Mouse (Mus musculus): ENCODE results near the gene Cysrt1.

Gene Cysrt1

DNA sequence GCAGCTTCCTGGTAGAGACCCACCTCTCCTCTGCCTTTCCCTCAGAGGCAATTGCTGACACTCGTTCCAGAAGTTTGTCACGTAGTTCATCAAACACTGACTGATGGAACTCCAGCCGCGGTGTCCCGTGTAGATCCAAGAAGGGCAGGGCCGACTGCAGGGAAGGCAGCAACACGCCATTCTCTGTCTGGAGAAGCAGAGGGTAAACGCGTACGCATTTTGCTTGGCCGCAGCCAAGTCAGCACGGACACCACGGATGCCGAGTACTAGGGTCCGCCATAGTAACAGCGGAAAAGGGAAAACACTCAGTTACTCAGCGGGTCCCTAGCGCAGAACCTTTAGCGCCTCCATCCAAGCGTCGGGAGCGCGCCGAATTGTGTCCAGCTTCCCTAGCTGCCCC, 31.6 kb downstream of the Cysrt1 start:
- no peak for DNase-seq (ENCODE audit: low spot score)

DNA sequence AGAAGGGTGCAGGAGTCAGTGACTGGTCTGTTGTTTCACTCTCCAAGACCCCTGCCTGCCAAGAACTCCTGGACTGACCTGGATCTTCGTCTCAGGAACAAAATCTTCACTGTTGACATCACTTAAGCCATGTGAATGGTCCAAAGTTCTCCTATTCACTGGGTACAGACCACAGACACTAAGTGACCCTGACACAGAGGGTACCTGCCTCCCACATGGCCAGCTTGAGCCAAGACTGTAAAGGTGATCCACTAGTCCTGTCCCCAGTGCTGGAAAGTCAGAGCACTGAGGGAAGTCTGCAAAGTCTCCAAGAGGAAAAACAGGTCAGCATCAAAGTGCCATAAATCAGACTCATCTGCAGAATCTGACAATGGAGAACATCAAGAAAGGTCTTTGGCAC, 34.7 kb downstream of the Cysrt1 start:
- no peak for DNase-seq (ENCODE audit: low spot score)

DNA sequence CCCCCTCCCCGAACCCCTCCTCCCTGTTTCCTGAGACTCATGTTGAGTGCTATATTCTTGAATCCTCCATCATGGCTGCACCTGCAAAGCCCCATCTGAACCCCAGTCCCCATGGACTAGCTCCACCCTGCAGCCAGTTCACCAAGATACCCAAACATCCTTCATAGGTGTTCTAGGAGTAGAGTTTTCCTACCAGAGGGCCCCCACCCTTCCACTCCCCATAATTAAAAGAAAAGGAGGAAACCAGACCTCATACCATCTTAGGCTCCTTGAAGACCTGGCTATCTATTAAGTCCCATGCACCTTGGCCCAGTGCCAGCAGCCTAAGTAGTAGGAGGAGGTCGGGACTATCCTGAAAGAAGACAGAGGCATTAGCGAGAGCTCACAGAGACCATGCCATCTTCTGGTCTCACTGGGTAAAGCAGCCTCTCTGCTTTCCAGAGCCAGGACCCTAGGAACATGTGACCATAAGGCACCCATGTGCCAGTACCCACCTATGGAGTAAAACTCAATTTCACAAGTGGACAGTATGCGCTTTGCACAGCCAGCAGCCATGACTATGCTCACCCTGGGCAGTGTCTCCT, 38.5 kb downstream of the Cysrt1 start:
- DNase-seq (ENCODE audit: low spot score): no peak

DNA sequence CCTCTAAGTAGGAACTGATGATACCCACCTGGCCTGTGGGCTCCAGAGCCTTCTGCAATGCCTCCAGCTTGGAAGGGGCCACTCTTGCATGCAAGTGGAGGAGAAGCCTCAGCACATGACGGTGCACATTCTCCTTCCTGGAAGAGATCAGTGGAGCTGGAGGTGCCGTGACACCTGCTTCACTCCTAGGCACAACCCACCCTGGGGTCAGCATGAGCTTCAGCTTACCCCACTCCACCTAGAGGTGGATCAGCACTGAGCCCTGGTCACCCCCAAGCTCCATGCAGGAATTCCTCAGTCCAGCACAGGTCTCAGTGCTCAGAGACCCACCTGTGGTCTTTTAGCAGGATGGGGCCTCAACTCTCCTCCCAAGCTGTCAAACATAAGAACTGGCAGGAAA, 41.6 kb downstream of the Cysrt1 start:
- no peak for DNase-seq (ENCODE audit: low spot score)

DNA sequence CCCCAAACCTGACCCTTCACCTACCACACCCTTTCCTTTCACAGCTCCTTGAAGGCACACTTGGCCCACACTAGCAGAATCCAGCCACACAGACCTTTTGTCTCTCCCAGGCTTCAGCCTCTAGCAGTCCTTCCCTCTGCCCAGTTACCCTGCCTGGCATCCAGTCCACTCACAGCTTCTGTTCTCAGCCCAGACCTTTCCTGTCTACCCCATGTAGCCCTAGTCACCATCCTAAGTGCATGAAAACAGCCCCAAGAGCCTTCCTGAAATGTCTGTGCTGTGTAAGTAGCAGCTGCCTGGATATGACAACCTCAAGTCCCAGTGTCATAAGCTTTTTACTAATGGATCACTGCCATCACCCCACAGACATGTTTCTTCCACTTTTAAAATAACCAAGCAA, 44.3 kb downstream of the Cysrt1 start:
- no peak for DNase-seq (ENCODE audit: low spot score)

DNA sequence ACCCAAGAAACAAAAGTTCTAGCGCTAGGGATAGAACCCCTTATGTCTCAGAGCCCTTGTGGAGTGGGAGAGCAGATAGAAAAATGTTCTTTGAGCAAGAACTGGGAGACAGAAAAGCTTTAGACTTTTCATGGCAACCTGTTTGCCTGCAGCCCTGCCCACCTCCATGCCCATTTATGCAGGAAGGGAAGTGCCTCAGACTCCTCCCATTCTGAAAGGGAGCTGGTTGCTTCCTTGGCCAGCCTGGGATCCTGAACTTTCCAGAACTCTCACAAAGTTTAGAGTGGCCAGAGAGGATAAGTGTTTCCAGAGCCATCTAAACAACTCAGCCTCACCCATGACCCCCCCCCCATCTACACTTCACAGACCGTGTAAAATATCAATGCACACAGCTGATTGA, 45.1 kb downstream of the Cysrt1 start:
- no peak for DNase-seq (ENCODE audit: low spot score)

DNA sequence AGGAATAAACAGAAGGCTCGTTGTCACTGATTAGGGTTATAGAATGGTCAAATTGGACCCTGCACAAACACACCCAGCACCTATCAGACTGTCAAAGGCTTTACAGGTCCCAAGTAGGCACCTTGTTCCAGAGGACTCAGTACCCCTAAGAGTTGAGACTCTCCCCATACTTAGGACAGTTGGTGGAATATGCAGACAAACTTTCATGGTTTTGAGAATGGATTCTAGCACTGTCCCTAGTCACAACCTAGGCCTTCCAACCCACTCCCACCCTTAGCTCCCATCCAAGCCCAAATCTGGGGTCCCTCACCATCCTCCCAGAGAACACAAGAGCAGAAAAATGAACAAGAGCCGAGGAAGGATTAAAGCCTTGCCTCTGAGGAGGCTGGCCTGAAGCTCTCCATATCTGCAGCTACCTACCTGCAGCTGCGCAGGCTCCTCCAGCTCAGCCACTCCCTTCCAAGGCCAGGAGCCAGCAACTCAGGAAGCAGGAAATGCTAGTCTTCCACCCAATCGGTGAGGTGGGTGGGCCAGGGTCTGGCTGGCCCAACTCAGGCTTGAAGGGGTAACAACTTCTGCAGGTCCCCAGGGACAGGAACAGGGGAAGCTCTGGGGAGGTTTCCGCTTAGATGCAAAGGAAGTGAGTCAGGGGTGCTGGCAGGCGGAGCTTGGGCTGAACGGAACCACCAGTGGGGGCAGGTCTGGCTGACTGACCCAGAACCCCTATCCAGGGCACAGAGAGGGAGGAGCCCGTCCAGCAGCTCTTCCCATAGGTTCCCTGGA, 45.9 kb downstream of the Cysrt1 start, which contains the start of gene Tor4a:
Gene Tor4a (minus strand): TSS at position 715 of the 783 bp plus-strand sequence.
- DNase-seq (ENCODE audit: low spot score): peak; percentile 66

DNA sequence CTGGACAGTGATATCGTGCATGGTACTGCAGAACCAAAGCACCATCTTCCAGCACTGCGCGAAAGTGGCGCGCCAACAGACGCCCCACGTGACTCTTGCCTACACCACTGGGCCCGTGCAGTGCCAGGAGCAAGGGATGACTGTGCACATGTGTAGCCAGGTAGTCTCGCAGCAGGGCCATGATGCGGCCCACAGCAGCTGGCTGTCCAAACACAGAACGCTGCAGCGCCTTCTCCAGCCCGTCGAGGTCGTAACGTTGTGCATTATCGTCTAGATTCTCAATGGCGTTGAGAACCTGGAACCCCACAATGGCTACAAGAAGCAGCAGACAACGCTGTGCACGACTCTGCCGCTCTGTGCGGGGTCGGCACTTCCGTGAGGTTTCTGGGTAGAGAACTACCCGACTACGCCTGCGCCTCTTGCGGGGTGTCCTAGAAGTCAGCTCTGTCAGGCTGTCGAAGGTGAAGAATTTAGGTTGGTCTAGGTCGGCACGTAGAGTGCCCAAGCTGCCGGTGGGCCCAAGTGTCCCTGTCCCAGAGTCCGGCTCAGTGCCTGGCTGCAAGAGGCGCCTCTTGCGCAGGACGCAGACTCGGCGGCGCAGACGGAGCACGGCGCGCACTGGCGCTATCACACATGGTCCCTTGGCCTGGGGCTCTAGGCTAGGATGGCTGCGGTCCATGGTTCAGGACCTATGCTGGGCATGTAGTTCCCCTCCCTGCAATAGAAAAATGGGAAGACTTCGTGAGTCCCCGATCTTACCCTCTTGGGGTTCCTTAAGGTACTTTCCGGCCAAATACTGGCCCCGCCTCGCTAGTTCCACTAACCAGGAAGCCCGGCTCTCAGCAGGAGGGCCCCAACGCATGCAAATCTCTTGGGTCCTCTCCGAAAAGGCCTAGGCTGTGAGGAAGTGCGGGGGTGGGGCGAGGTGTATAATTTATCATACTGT, 46.8 kb downstream of the Cysrt1 start:
- no peak for DNase-seq (ENCODE audit: low spot score)

DNA sequence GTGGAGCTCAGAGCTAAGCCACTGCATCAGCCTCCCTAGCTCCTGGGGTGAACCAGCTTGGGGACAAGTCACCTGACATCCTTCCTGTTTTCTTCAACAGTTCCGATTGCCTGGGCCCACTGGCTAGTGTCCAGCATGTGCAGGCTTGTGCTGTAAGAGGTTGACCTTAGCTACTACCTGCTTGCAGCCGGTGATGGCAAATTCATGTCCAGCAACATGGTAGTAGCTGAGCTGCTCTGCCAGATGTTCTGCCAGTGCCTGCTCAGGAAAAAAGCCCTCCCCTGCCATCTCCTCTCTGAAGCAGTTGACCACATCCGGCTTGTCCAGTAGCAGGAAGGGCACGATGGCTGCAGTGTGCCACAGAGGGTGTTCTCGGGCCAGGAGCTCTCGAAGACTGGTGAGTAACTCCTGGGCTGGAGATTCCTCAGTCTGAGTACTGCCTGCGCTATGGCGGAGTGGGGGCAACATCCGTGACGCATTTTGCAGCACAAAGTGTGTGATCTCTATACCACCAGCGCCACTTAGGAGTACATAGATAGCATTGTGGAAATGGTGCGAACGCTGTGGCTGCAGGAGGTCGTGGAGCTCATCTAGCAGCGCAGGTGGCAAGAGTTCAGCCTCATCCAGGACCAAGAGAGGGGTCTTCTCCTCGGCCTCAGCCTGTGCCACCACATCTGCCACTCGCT, 47.6 kb downstream of the Cysrt1 start:
- DNase-seq (ENCODE audit: low spot score): no peak

DNA sequence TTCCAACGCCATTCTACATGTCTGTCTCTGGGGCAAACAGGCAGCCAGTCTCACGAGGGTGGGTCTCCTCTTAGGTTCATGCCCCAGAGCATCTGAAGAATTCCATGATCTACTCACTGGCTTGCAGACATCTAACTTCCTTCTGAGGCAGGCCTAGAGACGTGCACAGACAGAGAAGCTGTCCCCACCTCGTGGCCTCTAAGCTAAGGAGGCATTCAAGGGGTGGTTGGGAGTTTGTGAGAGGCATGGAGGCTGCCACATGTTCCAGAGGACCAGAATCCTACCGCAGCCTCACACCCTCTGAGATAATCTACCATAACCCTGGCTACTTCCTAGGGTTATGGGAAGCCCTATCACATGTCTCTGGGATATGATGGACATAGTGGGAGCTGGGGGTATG, 48.2 kb downstream of the Cysrt1 start:
- DNase-seq (ENCODE audit: low spot score): no peak

DNA sequence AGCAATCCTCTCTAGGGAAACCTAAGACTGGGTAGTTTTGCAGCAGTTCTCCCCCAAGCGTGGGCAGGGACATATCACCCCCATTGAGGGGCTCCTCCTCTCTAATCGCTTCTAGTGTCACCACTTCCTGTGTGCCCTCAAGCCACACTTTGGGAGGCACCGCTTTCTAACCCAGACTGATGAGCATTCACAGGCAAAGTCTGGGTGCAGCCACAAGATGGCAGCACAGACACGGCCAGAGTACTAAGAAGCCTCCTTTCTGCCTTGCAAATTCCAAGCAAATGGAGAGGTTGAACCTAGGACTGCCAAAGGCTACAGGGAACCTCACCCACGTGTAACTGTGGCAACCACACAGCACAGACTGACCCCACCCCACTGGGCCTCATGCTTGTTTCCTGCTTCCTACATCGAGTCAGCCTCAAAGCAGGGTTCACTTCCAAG, 48.9 kb downstream of the Cysrt1 start:
- DNase-seq (ENCODE audit: low spot score): peak; percentile 71

Measured in ovary, postnatal 14 days (tissue).